Mouse (Mus musculus) forebrain, postnatal 0 days (tissue): ENCODE data around the gene Nkx1-2. TPM values are rescaled to one million over a fixed set of nuclear protein-coding genes. Genes with fewer than 3 reads are reported as not detected.

Experiments used
- ATAC-seq: fragments of 200-750 bp; cut with Nextera tagmentation; 2 replicates; pipeline ENCODE4 v1.8.0; 2017; ENCODE audit warnings: mild to moderate bottlenecking, moderate library complexity
- DNase-seq: peaks from one replicate; pipeline ENCODE4 v3.0.0-alpha.2; 2015
- H3K27ac ChIP-seq: fragments of 300-500 bp; sonication (generic); 2 replicates; pipeline ENCODE4 v1.5.1; 2014; ENCODE audit warnings: low read depth, mild to moderate bottlenecking, antibody characterized with exemption, low read length, moderate library complexity, mixed read lengths
- H3K27me3 ChIP-seq: fragments of 300-500 bp; sonication (generic); 2 replicates; pipeline ENCODE4 v1.6.1; 2014; ENCODE audit warnings: mild to moderate bottlenecking, low read length, mixed read lengths; ENCODE audit not compliant: insufficient read depth
- H3K36me3 ChIP-seq: fragments of 300-500 bp; sonication (generic); 2 replicates; pipeline ENCODE4 v1.6.1; 2014; ENCODE audit warnings: mild to moderate bottlenecking, moderate library complexity; ENCODE audit not compliant: insufficient read depth
- H3K4me1 ChIP-seq: fragments of 300-500 bp; sonication (generic); 2 replicates; pipeline ENCODE4 v1.6.1; 2014; ENCODE audit warnings: antibody characterized with exemption; ENCODE audit not compliant: insufficient read depth
- H3K4me2 ChIP-seq: fragments of 300-500 bp; sonication (generic); 2 replicates; pipeline ENCODE4 v1.6.1; 2014; ENCODE audit warnings: low read depth, mild to moderate bottlenecking, moderate library complexity
- H3K4me3 ChIP-seq: fragments of 300-500 bp; sonication (generic); 2 replicates; pipeline ENCODE4 v1.5.1; 2014; ENCODE audit warnings: low read depth, low read length, mixed read lengths
- H3K9ac ChIP-seq: fragments of 300-500 bp; sonication (generic); 2 replicates; pipeline ENCODE4 v1.6.1; 2014; ENCODE audit warnings: mild to moderate bottlenecking
- H3K9me3 ChIP-seq: fragments of 300-500 bp; sonication (generic); 2 replicates; pipeline ENCODE4 v1.6.1; 2016; ENCODE audit warnings: low read length
- CTCF ChIP-seq: sonication (generic); IDR thresholded peaks from 2 replicates; pipeline ENCODE4 v1.5.1; 2016; ENCODE audit warnings: antibody characterized with exemption, control low read depth, low read depth
- WGBS: fragments of 180-500 bp; shearing (Covaris S2); extraction: QIAGEN DNeasy Blood & Tissue Kit; methylation state at CpG from one replicate; pipeline ENCODE4 v1.1.7; 2014; 5-methylcytosine and 5-hydroxymethylcytosine counted together
- polyA plus RNA-seq: library from polyadenylated mRNA; unstranded; fragments of >200 nt; fragmentation: Nextera tagmentation; extraction: Ambion mirVana; gene quantifications from 2 replicates; pipeline ENCODE4 v1.2.1, GENCODE M21; 2015
- total RNA-seq: library from RNA; depleted of rRNA; stranded (reverse); fragments of >200 nt; gene quantifications from 2 replicates; pipeline ENCODE4 v1.2.3, GENCODE M21; 2014; rRNA removed

Nkx1-2 gene
- total RNA-seq = 0.08 TPM in 1 of 2 replicates, not detected in the other
- not detected in 2 replicates for polyA plus RNA-seq

DNA sequence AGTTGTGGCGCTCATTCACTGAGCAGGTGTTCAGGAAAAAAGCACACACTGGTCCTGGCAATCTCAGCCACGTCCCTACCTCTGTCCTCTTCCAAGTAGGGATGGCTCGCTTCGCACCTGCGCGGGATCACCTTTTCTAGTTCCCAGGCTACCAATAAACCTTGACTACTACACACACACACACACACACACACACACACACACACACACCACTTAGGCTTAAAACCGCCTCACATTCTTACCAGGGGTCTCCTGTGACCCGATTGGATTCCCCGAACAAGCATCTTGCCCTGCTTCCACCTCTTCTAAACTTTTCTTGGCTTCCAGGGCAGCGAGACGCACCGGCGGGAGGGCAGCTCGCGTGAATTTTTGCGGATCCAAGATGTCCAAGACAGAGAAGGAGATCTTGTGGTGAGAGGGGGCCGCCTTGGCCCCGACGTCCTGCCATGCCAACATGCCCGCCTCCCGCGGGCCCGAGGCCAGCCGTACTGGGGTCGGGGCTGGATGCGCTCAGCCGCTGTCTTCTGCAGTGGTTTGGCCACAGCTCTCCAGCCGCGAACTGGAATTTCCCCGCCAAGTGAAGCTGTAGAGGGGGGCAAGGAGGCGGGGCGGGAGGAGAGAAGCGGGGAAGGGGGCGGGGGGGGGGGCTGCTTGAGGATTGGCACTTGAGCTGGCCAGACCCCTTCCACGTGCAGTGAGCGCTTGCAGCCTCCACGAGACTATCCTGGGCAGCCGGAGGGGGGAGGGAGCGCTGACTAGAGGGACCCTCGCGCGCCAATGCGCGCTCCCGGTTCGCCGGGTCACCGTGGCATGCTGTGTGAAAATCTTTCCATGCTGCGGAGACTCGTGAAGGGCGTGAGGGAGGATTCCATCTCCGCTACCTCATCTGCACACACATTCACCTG lies at the start of gene Nkx1-2:
Gene Nkx1-2 (minus strand): TSS at position 567 of the 905 bp plus-strand sequence.
- Histone ChIP-seq H3K9me3 (no peaks in the 10 kb centered on the region), H3K36me3 (no peaks in the 10 kb centered on the region), H3K27me3 (peaks cover 74% of the 10 kb centered on the region), H3K4me3 (peak within 1 kb of the TSS; percentile 33), H3K4me1 (peaks cover 11% of the 10 kb centered on the region; the same call in 1 of the 2 replicates), H3K27ac (no peak within 1 kb of the TSS), H3K4me2 (peak within 1 kb of the TSS; percentile 60), H3K9ac (peak within 1 kb of the TSS; percentile 10; the same call in 1 of the 2 replicates)
- peak; percentile 40; the same call in 1 of the 2 replicates for ATAC-seq
- WGBS = under 1% methylated on average over 49 of the region's 52 CpGs
- DNase-seq = no peak
- no peak for TF ChIP-seq CTCF

DNA sequence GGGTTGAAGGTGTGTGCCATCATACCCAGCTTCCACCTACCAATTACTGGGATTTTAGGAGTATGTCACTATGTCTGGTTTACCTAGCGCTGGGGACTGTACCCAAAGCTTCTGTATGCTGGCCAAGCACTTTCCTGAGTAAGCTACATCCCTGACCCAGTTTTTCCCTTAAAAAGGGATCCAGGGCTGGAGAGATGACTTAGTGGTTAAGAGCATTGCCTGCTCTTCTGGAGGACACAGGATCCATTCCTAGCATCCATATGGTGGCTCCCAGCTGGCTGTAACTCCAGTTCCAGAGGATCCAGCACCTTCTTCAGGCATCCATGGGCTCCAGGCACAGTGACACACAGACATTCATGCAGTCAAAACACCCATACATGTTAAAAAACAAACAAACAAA lies 47.1 kb upstream of the Nkx1-2 start:
- ATAC-seq = no peak
- H3K27ac ChIP-seq = no peak overlapping the region
- H3K4me3 ChIP-seq = no peak overlapping the region
- DNase-seq = no peak
- no peak for TF ChIP-seq CTCF
- H3K9ac ChIP-seq = no peak overlapping the region
- no peaks in the 10 kb centered on the region for H3K27me3 ChIP-seq
- no peaks in the 10 kb centered on the region for H3K9me3 ChIP-seq
- no peaks in the 10 kb centered on the region for H3K4me1 ChIP-seq
- no peak overlapping the region for H3K4me2 ChIP-seq
- 100% methylated on average over 1 of the region's 1 CpGs for WGBS
- H3K36me3 ChIP-seq = no peaks in the 10 kb centered on the region; the same call in 1 of the 2 replicates

DNA sequence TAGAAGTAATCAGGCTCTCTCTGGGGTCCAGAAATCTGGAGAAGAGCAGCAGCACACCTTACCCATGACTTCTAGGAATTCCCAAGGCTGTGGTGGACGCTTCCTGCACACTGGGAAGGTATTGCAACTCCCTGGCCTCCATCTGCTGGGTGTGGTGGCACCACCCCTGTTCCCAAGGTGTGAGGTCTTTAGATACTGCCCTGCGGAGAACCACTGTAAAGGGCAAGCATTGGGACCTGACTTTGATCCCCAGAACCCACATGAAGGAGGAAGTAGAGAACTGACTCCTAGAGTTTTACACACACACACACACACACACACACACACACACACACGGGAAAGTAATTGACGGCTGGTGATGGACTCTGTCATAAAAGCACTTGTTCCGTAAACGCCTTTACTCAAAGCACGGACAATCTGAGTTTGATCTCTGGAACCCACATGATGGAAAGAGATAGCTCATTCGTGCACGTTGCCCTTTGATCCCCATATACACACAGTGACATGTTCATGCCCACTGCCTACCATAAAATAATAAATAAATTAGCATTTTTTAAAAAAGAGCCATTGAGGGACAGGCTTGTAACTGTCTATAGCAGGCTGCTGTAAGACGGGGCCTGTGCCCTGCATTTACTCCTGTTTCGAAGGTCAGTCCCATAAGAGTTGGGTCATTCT lies 45.3 kb upstream of the Nkx1-2 start:
- no peak for TF ChIP-seq CTCF
- ATAC-seq = no peak

DNA sequence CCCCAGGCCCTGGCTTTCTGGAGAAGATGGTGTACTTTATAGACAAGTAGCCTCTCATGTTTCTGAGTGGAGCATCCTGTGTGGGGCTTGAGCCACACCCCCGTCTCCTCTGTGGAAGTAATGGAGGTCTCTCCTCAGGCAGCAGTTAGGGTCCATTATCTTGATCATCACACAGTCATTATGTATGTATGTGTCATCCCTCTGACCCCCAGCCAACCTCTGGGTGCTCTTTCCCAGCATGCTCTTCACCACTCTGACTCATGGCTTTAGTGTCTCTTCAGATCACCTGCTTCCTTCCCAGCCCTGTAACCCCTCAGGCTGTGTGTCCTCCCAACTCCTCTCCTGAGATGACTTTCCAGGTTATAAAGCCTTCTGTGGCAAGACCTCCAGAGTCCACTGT lies 42.2 kb upstream of the Nkx1-2 start:
- H3K4me3 ChIP-seq = no peak overlapping the region
- no peaks in the 10 kb centered on the region for H3K27me3 ChIP-seq
- no peak for ATAC-seq
- no peak for DNase-seq
- TF ChIP-seq CTCF = no peak
- H3K4me2 ChIP-seq = no peak overlapping the region
- no peaks in the 10 kb centered on the region for H3K4me1 ChIP-seq
- 95% methylated on average over 1 of the region's 1 CpGs for WGBS
- H3K27ac ChIP-seq = no peak overlapping the region
- no peaks in the 10 kb centered on the region; the same call in 1 of the 2 replicates for H3K36me3 ChIP-seq
- no peak overlapping the region for H3K9ac ChIP-seq
- no peaks in the 10 kb centered on the region for H3K9me3 ChIP-seq

More for the DNA sequence above, 45.3 kb upstream of the Nkx1-2 start:
- H3K4me2 ChIP-seq = no peak overlapping the region
- no peak overlapping the region for H3K4me3 ChIP-seq
- no peaks in the 10 kb centered on the region for H3K9me3 ChIP-seq
- 85% methylated on average over 11 of the region's 11 CpGs for WGBS
- H3K36me3 ChIP-seq = no peaks in the 10 kb centered on the region; the same call in 1 of the 2 replicates
- no peaks in the 10 kb centered on the region for H3K27me3 ChIP-seq
- no peak overlapping the region for H3K9ac ChIP-seq
- no peak overlapping the region for H3K27ac ChIP-seq
- H3K4me1 ChIP-seq = no peaks in the 10 kb centered on the region
- no peak for DNase-seq

DNA sequence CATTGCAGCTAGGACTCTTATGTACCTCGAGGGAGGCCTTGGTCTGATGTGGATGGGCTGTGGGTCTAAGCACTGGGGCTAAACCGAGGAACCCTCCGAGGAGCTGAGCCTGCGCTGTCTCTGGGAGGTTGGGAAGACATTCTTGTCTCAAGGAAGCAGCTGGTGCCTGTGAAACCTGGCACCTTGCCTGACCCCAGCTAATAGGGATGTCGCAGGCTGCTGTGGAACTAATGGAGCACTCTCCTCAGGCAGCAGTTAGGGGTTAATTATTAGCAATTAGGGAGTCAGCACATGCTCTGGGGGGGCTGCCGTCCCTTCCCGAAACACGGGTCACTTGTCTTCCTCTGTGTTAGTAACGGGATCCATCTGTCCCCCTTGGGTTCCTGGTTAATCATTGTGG lies 41.5 kb upstream of the Nkx1-2 start:
- no peaks in the 10 kb centered on the region for H3K27me3 ChIP-seq
- no peak overlapping the region for H3K4me3 ChIP-seq
- DNase-seq = no peak
- H3K9ac ChIP-seq = no peak overlapping the region
- no peaks in the 10 kb centered on the region for H3K4me1 ChIP-seq
- H3K36me3 ChIP-seq = no peaks in the 10 kb centered on the region; the same call in 1 of the 2 replicates
- no peak for TF ChIP-seq CTCF
- H3K9me3 ChIP-seq = no peaks in the 10 kb centered on the region
- no peak overlapping the region for H3K4me2 ChIP-seq
- whole genome bisulfite sequencing = 30% methylated on average over 9 of the region's 9 CpGs
- H3K27ac ChIP-seq = no peak overlapping the region
- peak; percentile 20; the same call in 1 of the 2 replicates for ATAC-seq

DNA sequence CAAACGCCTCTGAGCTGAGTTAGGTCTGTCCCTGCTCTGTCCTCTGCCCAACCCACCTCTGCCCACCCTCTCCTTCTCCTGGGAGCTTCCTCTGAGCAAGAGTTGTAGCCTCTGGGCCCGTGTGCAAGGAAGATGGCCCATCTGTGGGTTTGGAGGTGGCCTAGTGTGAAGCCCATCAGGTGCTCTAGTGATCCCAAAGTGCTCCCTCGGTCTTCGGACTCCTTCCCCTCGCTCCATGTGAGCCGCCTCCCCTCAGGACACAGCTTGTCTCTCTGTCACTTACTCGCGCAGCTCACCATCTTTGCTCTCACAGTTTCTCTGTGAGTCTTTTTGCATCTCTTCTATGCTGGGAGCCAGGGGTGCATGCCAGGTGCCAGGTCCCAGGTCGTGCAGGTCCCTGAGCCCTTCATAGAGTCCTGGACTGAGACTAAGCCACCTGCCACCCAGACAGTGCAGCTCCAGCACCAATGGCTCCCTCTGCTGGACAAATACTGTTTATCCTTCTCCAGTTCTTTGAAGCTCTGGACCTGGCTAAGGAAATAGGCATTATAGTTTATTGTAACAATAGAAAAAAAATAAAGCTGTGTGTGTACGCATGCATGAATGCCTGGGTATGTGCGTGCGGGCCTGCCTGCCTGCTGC lies 39.1 kb upstream of the Nkx1-2 start:
- no peaks in the 10 kb centered on the region for H3K27me3 ChIP-seq
- 59% methylated on average over 12 of the region's 12 CpGs for whole genome bisulfite sequencing

More for the DNA sequence above, 39.1 kb upstream of the Nkx1-2 start:
- ATAC-seq = peak; percentile 81
- H3K4me2 ChIP-seq = no peak overlapping the region
- H3K36me3 ChIP-seq = no peaks in the 10 kb centered on the region; the same call in 1 of the 2 replicates
- no peaks in the 10 kb centered on the region for H3K9me3 ChIP-seq
- no peak overlapping the region for H3K9ac ChIP-seq
- TF ChIP-seq CTCF = peak; percentile 84
- peak; percentile 69 for DNase-seq
- H3K4me3 ChIP-seq = no peak overlapping the region
- no peak overlapping the region for H3K27ac ChIP-seq
- H3K4me1 ChIP-seq = no peaks in the 10 kb centered on the region
